Mouse (Mus musculus) C2C12 (cell line): Measurements from ENCODE around the gene Izumo1. TPM values are rescaled to one million over a fixed set of nuclear protein-coding genes. Genes with fewer than 3 reads are reported as not detected.

Source experiments
- H3K27me3 ChIP-seq: one replicate; pipeline ENCODE4 v1.6.1; 2011; ENCODE audit not compliant: control insufficient read depth, insufficient read depth, insufficient read length
- H3K36me3 ChIP-seq: one replicate; pipeline ENCODE4 v1.6.1; 2011; ENCODE audit not compliant: control insufficient read depth, insufficient read depth
- H3K4me3 ChIP-seq: one replicate; pipeline ENCODE4 v1.5.1; 2011; ENCODE audit warnings: mild to moderate bottlenecking, control low read depth; ENCODE audit not compliant: poor library complexity, insufficient read depth, severe bottlenecking
- H3K79me2 ChIP-seq: one replicate; pipeline ENCODE4 v1.6.1; 2011; ENCODE audit not compliant: control insufficient read depth, insufficient read depth
- H3K79me3 ChIP-seq: one replicate; pipeline ENCODE4 v1.6.1; 2011; ENCODE audit warnings: low read depth, control low read depth
- H3ac ChIP-seq: one replicate; pipeline ENCODE3; 2011; ENCODE audit warnings: low read depth; ENCODE audit not compliant: control insufficient read depth, insufficient read length
- CEBPB ChIP-seq: IDR thresholded peaks from one replicate; pipeline ENCODE4 v1.6.1; 2011; ENCODE audit warnings: low read depth, mild to moderate bottlenecking, control low read depth, moderate library complexity
- CTCF ChIP-seq: IDR thresholded peaks from one replicate; pipeline ENCODE4 v1.5.1; 2011; ENCODE audit not compliant: control insufficient read depth, insufficient read depth, insufficient read length
- FOSL1 ChIP-seq: IDR thresholded peaks from one replicate; pipeline ENCODE4 v1.8.0; 2011; ENCODE audit warnings: mild to moderate bottlenecking, low read length; ENCODE audit not compliant: poor library complexity, insufficient read depth, severe bottlenecking
- MAX ChIP-seq: IDR thresholded peaks from one replicate; pipeline ENCODE4 v1.6.1; 2011; ENCODE audit warnings: mild to moderate bottlenecking, control low read depth
- MYOD1 ChIP-seq: IDR thresholded peaks from one replicate; pipeline ENCODE4 v1.6.1; 2011; ENCODE audit warnings: low read depth; ENCODE audit not compliant: control insufficient read depth, insufficient read length
- MYOG ChIP-seq: IDR thresholded peaks from one replicate; pipeline ENCODE4 v1.6.1; 2011; ENCODE audit not compliant: control insufficient read depth, insufficient read length; ENCODE audit errors: extremely low read depth
- USF1 ChIP-seq: IDR thresholded peaks from one replicate; pipeline ENCODE4 v1.6.1; 2011; ENCODE audit warnings: low read depth, mild to moderate bottlenecking, control low read depth, moderate library complexity
- polyA plus RNA-seq: library from polyadenylated mRNA; unstranded; fragments of >200 nt; fragmentation: generic; extraction: Trizol; gene quantifications from one replicate; pipeline ENCODE4 v1.2.1, GENCODE M21; 2012; ENCODE audit warnings: missing spikeins

Gene Izumo1
- polyA plus RNA-seq, 1 experiment, result not detected

- Histone ChIP-seq H3K36me3 (no peaks in the 10 kb centered on the region), H3K79me3 (no peaks in the 10 kb centered on the region), H3ac (no peak overlapping the region), H3K27me3 (no peaks in the 10 kb centered on the region), H3K79me2 (no peaks in the 10 kb centered on the region), H3K4me3 (no peak overlapping the region)
- TF ChIP-seq USF1 (no peak), MYOD1 (no peak), CEBPB (no peak), MAX (no peak), CTCF (no peak), MYOG (no peak), FOSL1 (no peak)
These were observed 33.7 kb upstream of the Izumo1 start for GRCm38 (mm10) chr7:45587631-45588592.

GRCm38 (mm10) chr7:45589173-45589572 is 32.4 kb upstream of the Izumo1 start:
- TF ChIP-seq USF1 (no peak), CTCF (peak; percentile 66)
- H3K79me3 ChIP-seq, result no peaks in the 10 kb centered on the region
- H3K36me3 ChIP-seq, result no peaks in the 10 kb centered on the region
- no peaks in the 10 kb centered on the region for H3K79me2 ChIP-seq
- no peak overlapping the region for H3K4me3 ChIP-seq
- H3ac ChIP-seq, result no peak overlapping the region
- no peaks in the 10 kb centered on the region for H3K27me3 ChIP-seq

DNA sequence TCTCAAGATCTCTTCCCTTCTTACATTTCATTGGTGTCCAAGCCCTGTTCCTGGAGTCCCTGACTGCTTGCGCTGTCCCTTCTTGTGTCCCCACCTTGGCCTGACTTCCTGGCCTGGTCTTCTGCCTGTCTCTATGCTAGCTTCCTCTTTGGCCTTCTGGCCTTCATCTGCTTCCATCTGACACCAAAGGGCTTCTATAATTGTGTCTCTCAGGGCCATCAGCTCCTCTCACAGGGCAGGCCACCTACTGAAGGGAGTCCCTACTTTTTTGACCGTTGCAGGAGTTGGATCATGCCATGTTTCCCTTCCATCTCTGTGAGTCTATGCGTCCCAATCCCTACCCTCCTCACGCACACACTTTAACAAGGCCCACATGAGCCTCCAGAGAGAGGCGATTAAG is 31.7 kb upstream of the Izumo1 start:
- Histone ChIP-seq H3K4me3 (no peak overlapping the region), H3K27me3 (no peaks in the 10 kb centered on the region), H3K79me2 (no peaks in the 10 kb centered on the region), H3K79me3 (no peaks in the 10 kb centered on the region), H3K36me3 (no peaks in the 10 kb centered on the region), H3ac (no peak overlapping the region)
- TF ChIP-seq MYOD1 (no peak), USF1 (no peak), CEBPB (no peak), MYOG (no peak), MAX (no peak), FOSL1 (no peak), CTCF (no peak)

GRCm38 (mm10) chr7:45590874-45591273 is 30.7 kb upstream of the Izumo1 start:
- H3K27me3 ChIP-seq, result no peaks in the 10 kb centered on the region
- H3K79me3 ChIP-seq, result no peaks in the 10 kb centered on the region
- H3ac ChIP-seq, result no peak overlapping the region
- no peaks in the 10 kb centered on the region for H3K79me2 ChIP-seq
- TF ChIP-seq FOSL1, result no peak
- TF ChIP-seq MYOD1, result no peak
- TF ChIP-seq MYOG, result no peak
- TF ChIP-seq CTCF, result no peak
- no peak for TF ChIP-seq USF1
- no peak for TF ChIP-seq CEBPB
- TF ChIP-seq MAX, result no peak
- no peaks in the 10 kb centered on the region for H3K36me3 ChIP-seq
- no peak overlapping the region for H3K4me3 ChIP-seq

DNA sequence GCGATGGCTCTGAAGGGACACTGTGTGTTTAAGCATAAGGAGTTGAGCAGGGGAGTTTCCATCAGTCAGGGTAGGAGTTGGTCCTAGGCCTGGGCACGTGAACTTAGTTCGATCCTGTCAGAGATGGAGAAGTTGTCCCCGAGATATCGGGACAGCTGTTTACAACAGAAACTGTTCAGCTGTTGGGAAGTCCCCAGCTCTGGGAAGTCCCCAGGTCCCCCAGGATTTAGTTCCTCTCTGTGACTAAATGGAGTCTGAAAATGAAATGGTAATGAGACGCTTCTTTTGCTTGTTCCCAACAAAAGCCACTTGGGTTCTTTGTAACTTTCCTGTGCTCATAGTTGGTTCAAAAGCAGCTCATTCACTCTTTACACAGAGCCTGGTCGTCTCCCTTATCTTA is 29.7 kb upstream of the Izumo1 start:
- H3K4me3 ChIP-seq, result no peak overlapping the region
- TF ChIP-seq MYOG (no peak), MAX (no peak), MYOD1 (no peak), CEBPB (no peak), FOSL1 (no peak)
- H3K79me2 ChIP-seq, result no peaks in the 10 kb centered on the region
- H3ac ChIP-seq, result no peak overlapping the region
- H3K79me3 ChIP-seq, result no peaks in the 10 kb centered on the region
- H3K36me3 ChIP-seq, result no peaks in the 10 kb centered on the region
- H3K27me3 ChIP-seq, result no peaks in the 10 kb centered on the region

DNA sequence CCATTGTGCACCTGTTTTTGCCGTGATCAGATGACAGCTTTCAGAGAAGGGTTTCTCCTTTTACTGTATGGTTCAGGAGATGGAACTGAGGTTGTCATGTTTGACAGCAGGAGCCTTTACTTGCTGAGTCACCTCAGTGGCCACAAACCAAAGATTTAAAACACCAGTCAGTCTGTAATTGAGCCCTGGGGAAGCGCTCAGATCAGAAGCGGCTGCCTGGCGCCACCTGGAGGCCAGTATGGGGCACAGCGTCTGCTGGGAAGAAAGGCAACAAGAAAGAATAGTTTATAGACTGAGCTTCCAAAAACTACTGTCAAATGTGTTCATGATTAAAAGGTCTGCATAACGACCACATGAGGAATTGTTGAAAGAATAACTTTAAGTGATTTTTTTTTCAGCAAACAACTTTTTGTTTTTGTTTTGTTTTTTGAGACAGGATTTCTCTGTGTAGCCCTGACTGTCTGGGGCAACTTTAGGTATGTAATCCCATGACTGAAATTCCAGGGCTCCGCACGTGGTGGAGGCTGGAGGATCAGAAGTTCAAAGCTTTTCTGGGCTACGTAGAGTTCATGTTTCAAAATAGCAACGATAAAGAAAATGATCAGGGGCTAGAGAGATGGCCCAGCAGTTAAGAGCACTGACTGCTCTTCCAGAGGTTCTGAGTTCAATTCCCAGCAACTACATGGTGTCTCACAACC is 28.3 kb upstream of the Izumo1 start:
- Histone ChIP-seq H3K79me2 (no peaks in the 10 kb centered on the region), H3K4me3 (no peak overlapping the region), H3K79me3 (no peaks in the 10 kb centered on the region), H3K36me3 (no peaks in the 10 kb centered on the region), H3ac (no peak overlapping the region), H3K27me3 (no peaks in the 10 kb centered on the region)
- TF ChIP-seq CTCF (peak; percentile 70), MYOG (no peak)
